Mouse (Mus musculus): ENCODE results near the gene Sox15. TPM values are rescaled to one million over a fixed set of nuclear protein-coding genes. Genes with fewer than 3 reads are reported as not detected.
A peak's percentile ranks its signal among the peaks of the same experiment; 100 is the strongest.
"Not testable (repeated sequence)": the region's sequence is repeated elsewhere in the genome, so short reads cannot be mapped to it uniquely, and the experiment has no call there.

The Sox15 gene
- total RNA-seq (2021), result under 1 TPM in 1 of 2 experiments, not detected in 1; 0.44 TPM
- long read RNA-seq, experiment 1, result 0 reads
- long read RNA-seq, experiment 2, result 0 reads

DNA sequence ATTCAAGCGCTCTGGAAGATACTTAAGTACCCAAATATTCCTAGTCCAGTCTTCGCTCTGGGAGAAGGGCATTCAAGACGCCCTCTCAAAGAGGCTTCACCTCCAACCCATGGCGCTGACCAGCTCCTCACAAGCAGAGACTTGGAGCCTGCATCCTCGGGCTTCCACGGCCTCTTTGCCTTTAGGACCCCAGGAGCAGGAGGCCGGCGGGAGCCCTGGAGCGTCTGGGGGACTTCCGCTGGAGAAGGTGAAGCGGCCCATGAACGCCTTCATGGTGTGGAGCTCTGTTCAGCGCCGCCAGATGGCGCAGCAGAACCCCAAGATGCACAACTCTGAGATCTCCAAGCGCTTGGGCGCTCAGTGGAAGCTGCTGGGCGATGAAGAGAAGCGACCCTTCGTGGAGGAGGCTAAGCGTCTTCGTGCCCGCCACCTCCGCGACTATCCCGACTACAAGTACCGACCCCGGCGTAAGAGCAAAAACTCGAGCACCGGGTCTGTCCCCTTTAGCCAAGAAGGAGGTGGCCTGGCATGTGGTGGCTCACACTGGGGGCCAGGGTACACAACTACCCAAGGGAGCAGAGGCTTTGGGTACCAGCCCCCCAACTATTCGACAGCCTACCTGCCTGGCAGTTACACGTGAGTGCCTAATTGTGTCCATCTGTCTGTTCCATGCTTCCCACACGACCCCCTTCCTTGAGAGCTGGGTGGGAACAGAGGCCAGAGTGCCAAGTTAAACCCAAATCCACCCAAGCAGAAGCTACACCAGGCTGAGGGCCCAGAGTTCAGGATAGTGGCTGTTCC lies at the start of gene Sox15:
Sox15 (plus strand) TSS at position 51 of the 801 bp plus-strand sequence.
- peak within 1 kb of the TSS; percentile 43 for H3K27ac ChIP-seq
- DNase-seq (ENCODE audit: low spot score in 2 of 2), result peak; percentile 51 to 73
- peak; percentile 97 for TF ChIP-seq CTCF (conservative IDR thresholded peaks at IDR 0.05)
- peak within 1 kb of the TSS; percentile 19; the same call in 1 of the 2 replicates for H3K4me3 ChIP-seq

DNA sequence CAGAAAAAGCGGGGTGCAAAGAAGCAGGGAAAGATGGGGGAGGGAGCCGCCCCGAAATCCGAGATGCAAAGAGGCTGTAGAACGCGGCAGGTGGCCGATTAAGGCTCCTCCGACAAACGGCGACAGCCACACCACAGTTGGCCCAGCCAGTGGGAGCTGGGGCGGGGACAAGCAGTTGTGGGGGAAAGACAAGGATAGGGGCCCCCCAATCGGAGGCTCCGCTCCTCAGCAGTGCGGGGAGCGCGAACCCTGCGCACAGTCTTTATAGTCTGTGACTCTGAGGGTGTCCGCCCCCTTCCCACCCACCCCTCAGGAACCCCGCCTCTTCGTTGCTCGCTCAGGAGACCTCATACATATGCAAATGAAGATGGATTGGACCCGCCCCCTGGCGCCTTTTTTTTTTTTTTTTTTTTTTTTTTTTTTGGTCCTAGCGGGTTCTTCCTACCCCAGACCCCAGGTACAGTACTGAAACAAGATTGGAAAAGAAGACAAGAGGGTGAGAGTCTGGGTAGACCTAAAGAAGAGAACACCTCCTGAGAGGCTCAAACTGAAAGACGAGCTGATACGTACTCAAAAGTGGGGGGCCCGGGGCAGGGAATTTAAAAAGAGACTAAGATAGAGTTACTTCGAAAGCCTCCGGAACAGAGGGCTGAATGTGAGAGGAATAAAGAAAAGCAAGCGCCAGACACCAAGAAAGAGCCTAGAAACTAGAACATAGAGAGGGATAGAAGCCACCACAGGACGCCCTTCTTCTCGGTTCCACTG lies 49.2 kb upstream of the Sox15 start, which contains the start of gene Atp1b2:
Atp1b2 (minus strand) TSS at position 217 of the 765 bp plus-strand sequence.
- TF ChIP-seq CTCF (conservative IDR thresholded peaks at IDR 0.05), result no peak
- H3K4me3 ChIP-seq, result peak within 1 kb of the TSS; percentile 88
- H3K27ac ChIP-seq, result peak within 1 kb of the TSS; percentile 95
- peak; percentile 84 to 85 for DNase-seq (ENCODE audit: low spot score in 2 of 2)

DNA sequence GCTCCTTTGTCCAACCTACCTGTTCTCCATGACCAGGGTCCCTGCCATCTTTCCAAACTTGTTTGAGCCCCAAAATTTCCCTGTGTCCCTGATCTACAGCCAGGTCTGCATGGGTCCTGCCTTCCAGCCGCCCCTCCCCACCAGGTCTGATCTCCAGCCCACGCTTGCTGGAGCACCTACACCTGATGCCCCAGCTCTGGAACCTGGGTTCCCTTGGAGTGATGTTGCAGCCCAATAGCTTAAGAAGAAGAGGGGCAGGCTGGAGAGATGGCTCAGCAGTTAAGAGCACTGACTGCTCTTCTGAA lies 48.7 kb upstream of the Sox15 start:
- DNase-seq (ENCODE audit: low spot score in 2 of 2), result no peak
- H3K27ac ChIP-seq, result peak overlapping the region; percentile 28; the same call in 1 of the 2 replicates
- TF ChIP-seq CTCF (conservative IDR thresholded peaks at IDR 0.05), result no peak
- no peak overlapping the region; the same call in 1 of the 2 replicates for H3K4me3 ChIP-seq

DNA sequence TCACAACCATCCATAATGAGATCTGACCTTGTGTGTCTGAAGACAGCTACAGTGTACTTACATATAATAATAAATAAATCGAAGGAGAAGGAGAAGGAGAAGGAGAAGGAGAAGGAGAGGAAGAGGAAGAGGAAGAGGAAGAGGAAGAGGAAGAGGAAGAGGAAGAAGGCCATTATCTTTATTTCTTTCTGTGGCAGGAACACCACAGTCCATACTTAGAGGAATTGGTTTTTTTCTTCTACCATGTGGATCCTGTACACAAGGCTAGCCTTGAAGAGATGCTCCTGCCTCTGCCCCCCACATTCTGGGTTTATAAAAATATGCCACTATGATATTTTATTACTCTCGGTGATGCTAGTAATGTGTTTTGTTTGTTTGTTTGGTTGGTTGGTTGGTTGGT lies 48.3 kb upstream of the Sox15 start:
- DNase-seq (ENCODE audit: low spot score in 2 of 2), result no peak
- no peak overlapping the region for H3K4me3 ChIP-seq
- no peak overlapping the region for H3K27ac ChIP-seq
- TF ChIP-seq CTCF (conservative IDR thresholded peaks at IDR 0.05), result no peak

DNA sequence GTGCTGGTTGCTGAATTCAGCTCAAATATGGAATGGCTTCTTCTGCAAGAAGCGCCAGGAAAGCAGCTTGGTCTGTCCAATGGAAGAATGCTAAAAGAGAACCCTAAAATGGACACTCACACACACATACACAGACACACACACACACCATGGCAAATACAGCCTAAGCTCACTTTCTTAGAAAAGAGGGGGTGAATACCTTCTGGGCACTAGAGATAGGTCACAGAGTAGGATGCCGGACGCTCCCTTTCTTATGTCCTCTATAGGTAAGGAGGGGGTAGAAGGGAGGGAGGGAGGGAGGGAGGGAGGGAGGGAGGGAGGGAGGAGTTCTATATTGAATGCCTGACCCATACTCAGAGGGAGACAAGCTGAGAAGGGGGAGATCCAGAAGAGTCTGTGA lies 46.6 kb upstream of the Sox15 start:
- no peak overlapping the region for H3K4me3 ChIP-seq
- no peak for DNase-seq (ENCODE audit: low spot score in 2 of 2)
- TF ChIP-seq CTCF (conservative IDR thresholded peaks at IDR 0.05), result no peak
- H3K27ac ChIP-seq, result no peak overlapping the region

DNA sequence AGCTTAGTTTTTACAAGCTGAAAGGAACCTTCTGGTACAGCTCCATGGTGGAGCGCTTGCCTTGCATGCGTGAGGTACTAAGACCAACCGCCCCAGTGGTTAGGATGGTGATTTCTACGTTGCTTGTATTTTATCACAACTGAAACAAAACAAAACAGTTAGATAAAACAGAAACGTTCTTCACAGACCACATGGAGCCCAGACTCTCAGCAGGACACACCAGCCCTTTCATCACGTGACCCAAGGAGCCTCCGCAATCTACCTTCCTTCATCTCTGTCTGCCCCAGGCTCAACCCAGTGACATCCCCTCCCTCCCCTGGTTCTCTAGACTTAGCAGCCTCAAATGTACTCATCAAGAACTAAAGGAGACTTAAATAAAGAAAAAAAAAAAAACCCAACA lies 45.7 kb upstream of the Sox15 start:
- DNase-seq (ENCODE audit: low spot score in 2 of 2), result no peak
- Histone ChIP-seq H3K27ac (no peak overlapping the region), H3K4me3 (no peak overlapping the region)
- no peak for TF ChIP-seq CTCF (conservative IDR thresholded peaks at IDR 0.05)

DNA sequence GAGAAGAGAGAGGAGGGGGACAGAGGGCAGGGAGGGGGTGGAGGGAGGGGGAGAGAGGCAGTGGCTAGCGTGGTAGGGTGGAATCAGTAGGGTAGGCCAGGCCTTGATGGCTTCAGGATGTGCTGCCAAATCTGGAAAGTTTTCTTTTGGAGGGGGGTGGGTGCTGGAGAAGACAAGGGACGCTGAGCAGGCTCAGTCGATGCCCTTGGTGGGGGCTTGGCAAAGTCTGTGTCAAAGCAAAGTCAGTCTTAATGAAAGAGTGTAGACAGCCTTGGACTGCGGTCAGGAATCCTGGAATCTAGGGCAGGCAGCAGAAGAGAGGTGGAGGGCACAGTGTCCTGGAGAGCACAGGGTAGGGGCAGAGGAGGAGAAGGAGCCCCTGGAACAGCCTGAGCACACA lies 44.2 kb upstream of the Sox15 start:
- Histone ChIP-seq H3K4me3 (no peak overlapping the region), H3K27ac (peak overlapping the region; percentile 46; the same call in 1 of the 2 replicates)
- no peak for DNase-seq (ENCODE audit: low spot score in 2 of 2)
- no peak for TF ChIP-seq CTCF (conservative IDR thresholded peaks at IDR 0.05)

DNA sequence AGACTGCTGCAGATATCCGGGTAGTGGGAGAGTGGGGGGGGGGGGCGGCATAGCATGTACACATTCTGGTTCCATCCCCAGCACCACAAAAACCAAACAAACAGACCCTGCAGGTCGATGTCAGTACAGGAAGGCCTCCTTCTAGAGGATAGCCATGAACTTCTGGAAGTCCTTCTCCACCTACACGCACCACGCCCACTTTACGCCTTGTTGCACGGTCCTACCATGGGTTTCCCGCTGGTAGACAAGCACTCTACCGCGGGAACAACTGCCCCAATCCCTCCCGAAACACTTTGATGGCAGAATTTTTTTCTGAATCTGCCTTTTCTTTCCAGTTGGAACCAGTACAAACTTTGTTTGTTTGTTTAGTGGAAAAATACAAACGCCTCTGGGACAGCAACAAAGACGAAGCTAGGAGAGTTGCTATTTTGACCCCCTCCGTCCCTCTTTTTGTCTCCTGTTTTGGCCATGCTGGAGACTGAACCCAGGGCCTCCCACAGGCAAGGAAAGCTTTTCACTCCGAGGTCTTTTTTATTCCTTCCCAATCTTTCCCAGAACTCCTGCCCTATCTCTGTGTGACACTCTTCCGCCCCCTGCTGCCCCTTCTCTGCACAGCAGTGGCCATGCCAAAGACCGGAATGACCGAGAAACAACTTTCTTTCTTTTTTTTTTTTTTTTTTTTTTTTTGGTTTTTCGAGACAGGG lies 41.4 kb upstream of the Sox15 start:
- Histone ChIP-seq H3K27ac (peak overlapping the region; percentile 80), H3K4me3 (peak overlapping the region; percentile 31)
- DNase-seq (ENCODE audit: low spot score in 2 of 2), result peak; percentile 79 to 84
- peak; percentile 84 for TF ChIP-seq CTCF (conservative IDR thresholded peaks at IDR 0.05)

DNA sequence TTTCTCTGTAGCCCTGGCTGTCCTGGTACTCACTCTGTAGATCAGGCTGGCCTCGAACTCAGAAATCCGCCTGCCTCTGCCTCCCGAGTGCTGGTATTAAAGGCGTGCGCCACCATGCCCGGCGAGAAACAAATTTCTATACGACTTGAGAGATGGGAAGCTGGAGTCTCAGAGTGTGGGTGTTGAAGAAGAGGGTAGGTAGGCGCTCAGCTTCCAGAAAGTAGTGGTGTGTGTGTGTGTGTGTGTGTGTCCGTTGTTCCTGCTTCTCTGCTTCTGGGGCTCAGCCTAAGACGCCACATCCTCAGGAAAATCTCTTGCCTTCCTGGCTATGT lies 40.9 kb upstream of the Sox15 start:
- not testable (repeated sequence) for H3K27ac ChIP-seq; DNase-seq (ENCODE audit: low spot score in 2 of 2); H3K4me3 ChIP-seq

DNA sequence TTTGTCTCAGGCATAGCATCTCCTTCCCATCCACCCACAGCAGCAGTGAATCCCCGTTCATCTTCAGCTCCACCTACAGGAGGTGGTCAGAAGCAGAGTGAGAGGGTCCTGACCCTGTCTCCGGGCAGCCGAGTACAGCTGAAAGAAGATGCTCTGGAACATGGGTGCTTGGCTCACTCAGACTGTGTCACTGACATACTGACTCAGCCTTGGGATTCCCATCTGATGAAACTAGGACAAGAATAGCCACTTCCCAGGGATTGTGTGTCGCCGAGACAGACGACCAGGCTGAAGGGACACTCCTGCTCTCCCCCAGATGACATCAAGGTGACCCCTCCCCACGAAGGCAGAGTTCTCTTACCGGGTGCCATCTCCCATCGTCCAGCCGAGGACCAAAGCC lies 38.3 kb upstream of the Sox15 start:
- Histone ChIP-seq H3K4me3 (no peak overlapping the region), H3K27ac (no peak overlapping the region)
- no peak for DNase-seq (ENCODE audit: low spot score in 2 of 2)
- no peak for TF ChIP-seq CTCF (conservative IDR thresholded peaks at IDR 0.05)

DNA sequence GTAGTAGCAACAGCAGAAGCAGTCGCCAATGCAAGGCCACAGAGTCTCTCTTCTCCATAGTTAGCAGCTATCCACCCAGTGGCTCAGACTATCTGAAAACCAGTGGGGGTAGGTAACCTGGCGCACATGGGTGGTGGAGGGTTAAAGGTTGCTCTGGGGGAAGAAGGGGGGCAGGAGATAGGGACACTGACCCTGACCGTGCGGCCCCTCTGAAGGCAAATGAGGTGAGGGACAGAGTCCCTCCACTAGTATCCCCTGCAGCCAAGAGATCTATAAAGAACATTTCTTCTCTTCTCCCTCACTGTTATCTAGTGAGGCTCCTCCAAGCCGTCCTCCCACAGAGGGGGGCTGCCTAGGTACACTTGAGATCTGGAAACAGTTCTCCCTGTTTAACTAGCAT lies 37.3 kb upstream of the Sox15 start, which contains the start of gene Shbg:
Shbg (minus strand) TSS at position 101 of the 400 bp plus-strand sequence.
- no peak within 1 kb of the TSS for H3K27ac ChIP-seq
- DNase-seq (ENCODE audit: low spot score in 2 of 2), result no peak
- H3K4me3 ChIP-seq, result no peak within 1 kb of the TSS
- TF ChIP-seq CTCF (conservative IDR thresholded peaks at IDR 0.05), result no peak

DNA sequence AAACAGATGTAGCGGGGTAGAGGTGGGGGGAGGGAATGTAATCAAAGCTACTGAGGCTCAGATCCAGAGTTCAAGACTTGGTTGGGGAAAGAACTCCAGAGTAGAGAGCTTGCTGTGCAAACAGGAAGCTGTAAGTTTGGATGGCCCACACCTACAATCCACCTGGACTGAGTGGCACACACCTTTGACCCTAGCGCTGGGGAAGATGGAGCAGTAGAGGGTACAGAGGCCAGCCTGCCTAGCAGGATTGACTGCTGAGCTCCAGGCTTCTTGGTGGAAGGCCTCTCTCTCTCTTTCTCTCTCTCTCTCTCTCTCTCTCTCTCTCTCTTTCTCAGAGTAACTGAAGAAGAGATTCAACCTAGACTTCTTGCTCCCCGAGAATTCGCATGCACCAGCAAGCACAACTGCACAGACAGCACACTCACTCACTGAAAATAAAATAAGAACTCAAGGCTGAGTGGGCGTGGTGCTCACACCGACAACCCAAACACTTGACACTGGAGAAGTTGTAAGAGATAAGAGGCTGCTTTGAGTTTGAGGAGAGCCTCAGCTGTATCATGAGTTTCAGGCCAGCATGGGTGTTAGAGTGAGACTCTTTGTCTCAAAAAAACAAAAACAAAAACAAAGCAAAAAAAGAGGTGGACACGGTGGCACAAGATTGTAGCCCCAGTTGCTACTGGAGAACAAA lies 34.6 kb upstream of the Sox15 start:
- no peak overlapping the region for H3K4me3 ChIP-seq
- H3K27ac ChIP-seq, result no peak overlapping the region
- DNase-seq (ENCODE audit: low spot score in 2 of 2), result no peak
- TF ChIP-seq CTCF (conservative IDR thresholded peaks at IDR 0.05), result no peak

All from layer of hippocampus, adult 2 months (tissue).